28 mouse cellular contexts compared by ENCODE assay signal in the genomic region with DNA sequence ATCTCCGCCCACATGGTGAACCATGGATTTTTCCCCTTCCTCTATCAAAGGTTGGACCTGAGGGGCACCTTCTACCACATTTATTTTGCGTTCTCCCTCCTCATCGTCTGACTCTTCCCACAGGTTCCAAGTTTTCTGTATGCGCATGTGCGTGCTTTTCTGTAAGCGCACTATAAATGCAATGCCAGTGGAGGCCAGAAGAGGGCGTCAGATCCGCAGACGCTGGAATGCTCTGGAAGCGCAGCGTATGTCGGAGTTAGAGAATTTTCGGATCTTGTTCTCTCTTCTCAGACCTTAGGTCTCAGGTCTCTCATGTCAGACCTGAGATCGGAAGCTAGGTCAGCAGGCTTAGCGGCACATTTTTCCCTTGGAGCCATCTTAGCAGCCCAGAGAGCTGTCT. TPM values are rescaled to one million over a fixed set of nuclear protein-coding genes. Genes with fewer than 3 reads are reported as not detected.
DNase-seq lines count a peak whose midpoint lies in the region; ATAC-seq and TF ChIP-seq lines count a peak whose summit lies in the region.
"Had no signal": no experiment of that assay in that cellular context is flagged by ENCODE, and none has a peak within 500 bp of the region (broad histone marks: within the 10 kb centered on the region; RNA-seq: fewer than 3 reads in every experiment).

No protein-coding gene starts in this region.

- no peak overlapping the region for H3K4me3 ChIP-seq in forebrain, postnatal 0 days (ENCODE audit: low read depth, low read length)
- no peak overlapping the region for H3K4me3 ChIP-seq in forebrain, embryonic 16.5 days (replicated peaks; ENCODE audit: low read length)
- no peak overlapping the region for H3K4me3 ChIP-seq in liver, adult 2 months (ENCODE audit: insufficient read depth, low read depth, low read length)
- no peak overlapping the region for H3K4me3 ChIP-seq in liver, embryonic 11.5 days (ENCODE audit: low read depth, low read length)
- H3K4me3 ChIP-seq in thymus, adult 2 months (ENCODE audit: control insufficient read depth, insufficient read depth, low read length) = no peak overlapping the region
- no peak overlapping the region for H3K4me3 ChIP-seq in small intestine, adult 2 months (ENCODE audit: low read depth, low read length)
- H3K4me3 ChIP-seq: forebrain, embryonic 10.5 days; heart, adult 2 months; hindbrain, embryonic 12.5 days; limb, embryonic 12.5 days had no signal

- H3K4me2 ChIP-seq in forebrain, postnatal 0 days (ENCODE audit: low read depth) = no peak overlapping the region
- H3K4me2 ChIP-seq in forebrain, embryonic 16.5 days (ENCODE audit: low read length) = no peak overlapping the region
- no peak overlapping the region for H3K4me2 ChIP-seq in liver, embryonic 11.5 days
- H3K4me2 ChIP-seq: hindbrain, embryonic 12.5 days; limb, embryonic 12.5 days; midbrain, embryonic 11.5 days had no signal

- TF ChIP-seq CTCF in forebrain, postnatal 0 days (IDR thresholded peaks at IDR 0.05; ENCODE audit: low read depth) = 0 out of 2 replicates have a peak, but pooled peaks have one; percentile 10
- TF ChIP-seq CTCF in liver, adult 2 months (IDR thresholded peaks at IDR 0.05; ENCODE audit: low read depth, low read length) = 0 out of 2 replicates have a peak, but pooled peaks have one; percentile 11
- TF ChIP-seq CTCF in thymus, adult 2 months (IDR thresholded peaks at IDR 0.05; ENCODE audit: borderline replicate concordance, control insufficient read depth, extremely low read depth, insufficient read depth, low read length, poor library complexity) = peak; percentile 35; the same call in 1 of the 2 replicates
- TF ChIP-seq CTCF in small intestine, adult 2 months (IDR thresholded peaks at IDR 0.05; ENCODE audit: extremely low read depth, insufficient read length, insufficient replicate concordance, low read depth, low read length) = peak; percentile 55; the same call in 1 of the 2 replicates

- no peak overlapping the region for H3K27ac ChIP-seq in forebrain, postnatal 0 days (ENCODE audit: low read depth, low read length)
- no peak overlapping the region for H3K27ac ChIP-seq in forebrain, embryonic 16.5 days (ENCODE audit: low read length)
- no peak overlapping the region for H3K27ac ChIP-seq in liver, adult 2 months (replicated peaks; ENCODE audit: insufficient read depth, low read depth, low read length)
- no peak overlapping the region for H3K27ac ChIP-seq in liver, embryonic 11.5 days (ENCODE audit: low read depth, low read length)
- H3K27ac ChIP-seq in thymus, adult 2 months (ENCODE audit: control insufficient read depth, insufficient read depth, low read length) = no peak overlapping the region
- peak overlapping the region; percentile 83 for H3K27ac ChIP-seq in small intestine, adult 2 months (ENCODE audit: insufficient read depth, low read depth, low read length)
- H3K27ac ChIP-seq: forebrain, embryonic 10.5 days; heart, adult 2 months; hindbrain, embryonic 12.5 days; limb, embryonic 12.5 days had no signal

- DNase-seq in forebrain, postnatal 0 days = no peak
- DNase-seq in liver, adult 2 months (ENCODE audit: extremely low read depth, low read depth, low spot score) = no peak
- no peak for DNase-seq in liver, embryonic 11.5 days (ENCODE audit: low spot score)
- DNase-seq in thymus, adult 2 months = no peak
- no peak for DNase-seq in thymus, adult 18-20 months
- no peak for DNase-seq in urinary bladder, postnatal 14 days (ENCODE audit: low spot score)
- DNase-seq: adrenal gland, postnatal 36 days; cerebellum, adult 11 months; cerebellum, adult 9-11 months; gastrocnemius, postnatal 25 days; heart, adult 2 months; kidney, postnatal 25 days; lung, postnatal 10 days; thymus, postnatal 14 days had no signal

- no peaks in the 10 kb centered on the region for H3K36me3 ChIP-seq in forebrain, postnatal 0 days (ENCODE audit: insufficient read depth)
- H3K36me3 ChIP-seq in forebrain, embryonic 16.5 days (ENCODE audit: control insufficient read depth, insufficient read depth) = no peaks in the 10 kb centered on the region
- H3K36me3 ChIP-seq in liver, adult 2 months (ENCODE audit: control insufficient read depth, insufficient read depth, low read length) = no peaks in the 10 kb centered on the region
- H3K36me3 ChIP-seq in liver, embryonic 11.5 days (ENCODE audit: control insufficient read depth, insufficient read depth, low read length) = no peaks in the 10 kb centered on the region
- no peaks in the 10 kb centered on the region for H3K36me3 ChIP-seq in thymus, adult 2 months (ENCODE audit: control insufficient read depth, insufficient read depth, low read length)
- no peaks in the 10 kb centered on the region for H3K36me3 ChIP-seq in small intestine, adult 2 months (ENCODE audit: control insufficient read depth, insufficient read depth, low read length)
- H3K36me3 ChIP-seq: forebrain, embryonic 10.5 days; G1E; hindbrain, embryonic 12.5 days; limb, embryonic 12.5 days had no signal

- no peak overlapping the region for H3K9ac ChIP-seq in forebrain, postnatal 0 days
- H3K9ac ChIP-seq in forebrain, embryonic 16.5 days (replicated peaks; ENCODE audit: low read depth, low read length) = no peak overlapping the region
- H3K9ac ChIP-seq in liver, adult 2 months (ENCODE audit: low read depth, low read length) = no peak overlapping the region
- no peak overlapping the region for H3K9ac ChIP-seq in liver, embryonic 11.5 days (ENCODE audit: low read depth, low read length)
- H3K9ac ChIP-seq: hindbrain, embryonic 12.5 days; limb, embryonic 12.5 days had no signal

- WGBS in forebrain, postnatal 0 days = 87% methylated on average over 15 of the region's 15 CpGs
- WGBS in forebrain, embryonic 16.5 days = 85% methylated on average over 15 of the region's 15 CpGs
- 94% methylated on average over 15 of the region's 15 CpGs for WGBS in liver, adult 2 months
- WGBS in liver, embryonic 11.5 days = 86% methylated on average over 15 of the region's 15 CpGs
- WGBS in thymus, adult 2 months = 96% methylated on average over 15 of the region's 15 CpGs
- 87% methylated on average over 15 of the region's 15 CpGs for WGBS in small intestine, adult 2 months

- no peaks in the 10 kb centered on the region for H3K9me3 ChIP-seq in forebrain, postnatal 0 days (ENCODE audit: low read length)
- H3K9me3 ChIP-seq in forebrain, embryonic 16.5 days (ENCODE audit: control insufficient read depth, low read length) = 0 out of 2 replicates have a peak, but pooled peaks cover 2% of the 10 kb centered on the region
- H3K9me3 ChIP-seq in liver, embryonic 11.5 days (ENCODE audit: control insufficient read depth, low read length) = no peaks in the 10 kb centered on the region
- H3K9me3 ChIP-seq: G1E; limb, embryonic 12.5 days had no signal

- H3K79me2 ChIP-seq in liver, adult 2 months (ENCODE audit: control insufficient read depth, insufficient read depth, low read length) = no peaks in the 10 kb centered on the region

- no peak for ATAC-seq in forebrain, postnatal 0 days
- ATAC-seq in forebrain, embryonic 16.5 days = no peak
- ATAC-seq in liver, embryonic 11.5 days (replicated peaks; ENCODE audit: low FRiP score) = no peak
- ATAC-seq: inflammation-experienced regulatory T-cells, adult 6 months had no signal

- H3K4me1 ChIP-seq in forebrain, postnatal 0 days (ENCODE audit: insufficient read depth) = no peaks in the 10 kb centered on the region
- H3K4me1 ChIP-seq in forebrain, embryonic 16.5 days (replicated peaks; ENCODE audit: control insufficient read depth, insufficient read depth, low read length) = no peaks in the 10 kb centered on the region
- H3K4me1 ChIP-seq in liver, adult 2 months (ENCODE audit: control insufficient read depth, insufficient read depth, low read length) = peaks cover 12% of the 10 kb centered on the region
- H3K4me1 ChIP-seq in liver, embryonic 11.5 days (replicated peaks; ENCODE audit: control insufficient read depth, insufficient read depth, low read length) = peaks cover 3% of the 10 kb centered on the region; the same call in 1 of the 2 replicates
- peaks cover 59% of the 10 kb centered on the region for H3K4me1 ChIP-seq in thymus, adult 2 months (replicated peaks; ENCODE audit: control insufficient read depth, insufficient read depth, low read length)
- H3K4me1 ChIP-seq in small intestine, adult 2 months (ENCODE audit: control insufficient read depth, insufficient read depth, insufficient read length, low read length) = peaks cover 49% of the 10 kb centered on the region

- TF ChIP-seq POLR2A in liver, adult 2 months (IDR thresholded peaks at IDR 0.05; ENCODE audit: extremely low read depth, insufficient read depth, low read length) = no peak
- TF ChIP-seq POLR2A in thymus, adult 2 months (IDR thresholded peaks at IDR 0.05; ENCODE audit: control insufficient read depth, extremely low read depth, insufficient read depth, low read length, poor library complexity) = no peak
- TF ChIP-seq POLR2A in small intestine, adult 2 months (IDR thresholded peaks at IDR 0.05; ENCODE audit: low read depth, low read length) = no peak

- H3K27me3 ChIP-seq in forebrain, postnatal 0 days (ENCODE audit: insufficient read depth, low read length) = no peaks in the 10 kb centered on the region
- no peaks in the 10 kb centered on the region for H3K27me3 ChIP-seq in forebrain, embryonic 16.5 days (replicated peaks; ENCODE audit: control insufficient read depth, insufficient read depth, low read length)
- no peaks in the 10 kb centered on the region for H3K27me3 ChIP-seq in liver, adult 2 months (ENCODE audit: control insufficient read depth, insufficient read depth, low read length)
- no peaks in the 10 kb centered on the region for H3K27me3 ChIP-seq in liver, embryonic 11.5 days (replicated peaks; ENCODE audit: control insufficient read depth, insufficient read depth, low read length)
- H3K27me3 ChIP-seq in thymus, adult 2 months (ENCODE audit: control insufficient read depth, insufficient read depth, low read length) = no peaks in the 10 kb centered on the region
- H3K27me3 ChIP-seq in small intestine, adult 2 months (ENCODE audit: control insufficient read depth, insufficient read depth, low read length) = no peaks in the 10 kb centered on the region
- H3K27me3 ChIP-seq: hindbrain, embryonic 12.5 days; limb, embryonic 12.5 days had no signal

RNA-seq across cellular contexts. Expression of a gene that starts 6.7 kb away (rescaled TPM):
- total RNA-seq in forebrain, postnatal 0 days (2014; rRNA removed) = not detected in 2 replicates
- 0.06 and 0.07 TPM in 2 replicates for polyA plus RNA-seq in forebrain, postnatal 0 days (2015; fragmentation: Nextera tagmentation; extraction: Ambion mirVana)
- not detected in 2 replicates for polyA plus RNA-seq in forebrain, embryonic 16.5 days (2015; fragmentation: Nextera tagmentation; extraction: Ambion mirVana)
- 23.0 and 36.3 TPM in 2 replicates for total RNA-seq in liver, adult 2 months (2014; rRNA removed)
- polyA plus RNA-seq in liver, adult 2 months (2012; rRNA removed) = 49.1 and 101 TPM in 2 replicates
- not detected in 2 replicates for polyA plus RNA-seq in liver, embryonic 11.5 days (2014; fragmentation: Nextera tagmentation; extraction: Ambion mirVana)
- polyA plus RNA-seq in thymus, adult 2 months (2012; rRNA removed) = 446 and 456 TPM in 2 replicates
- 98.7 and 220 TPM in 2 replicates for polyA plus RNA-seq in small intestine, adult 2 months (2012; rRNA removed)
- total RNA-seq: gastrocnemius, postnatal 25 days; heart, adult 2 months; heart, postnatal 25 days; megakaryocyte progenitor cell, adult 5-6 weeks had no signal
- polyA plus RNA-seq: embryonic facial prominence, embryonic 11.5 days; G1E; hindbrain, embryonic 12.5 days; limb, embryonic 12.5 days; midbrain, embryonic 11.5 days had no signal

RNA-seq across cellular contexts. Expression of a gene that starts 15.3 kb away (rescaled TPM):
- not detected in 2 replicates for total RNA-seq in forebrain, postnatal 0 days (2014; rRNA removed)
- polyA plus RNA-seq in forebrain, postnatal 0 days (2015; fragmentation: Nextera tagmentation; extraction: Ambion mirVana) = not detected in 2 replicates
- not detected in 2 replicates for polyA plus RNA-seq in forebrain, embryonic 16.5 days (2015; fragmentation: Nextera tagmentation; extraction: Ambion mirVana)
- 0.74 and 0.94 TPM in 2 replicates for total RNA-seq in liver, adult 2 months (2014; rRNA removed)
- polyA plus RNA-seq in liver, adult 2 months (2012; rRNA removed) = 2.0 and 4.0 TPM in 2 replicates
- 0.18 and 0.27 TPM in 2 replicates for polyA plus RNA-seq in liver, embryonic 11.5 days (2014; fragmentation: Nextera tagmentation; extraction: Ambion mirVana)
- polyA plus RNA-seq in thymus, adult 2 months (2012; rRNA removed) = 0.79 and 0.80 TPM in 2 replicates
- 1.5 and 4.7 TPM in 2 replicates for polyA plus RNA-seq in small intestine, adult 2 months (2012; rRNA removed)
- total RNA-seq: G1E; gastrocnemius, postnatal 25 days; heart, postnatal 25 days; left cerebral cortex, postnatal 14 days; megakaryocyte progenitor cell, adult 5-6 weeks had no signal
- polyA plus RNA-seq: embryonic facial prominence, embryonic 11.5 days; G1E; hindbrain, embryonic 12.5 days; inflammation-experienced regulatory T-cells, adult 6 months; limb, embryonic 12.5 days; midbrain, embryonic 11.5 days; neural tube, embryonic 11.5 days; stomach, embryonic 14.5 days had no signal

RNA-seq across cellular contexts. Expression of a gene that starts 19.8 kb away (rescaled TPM):
- 11.2 and 14.2 TPM in 2 replicates for total RNA-seq in forebrain, postnatal 0 days (2014; rRNA removed)
- polyA plus RNA-seq in forebrain, postnatal 0 days (2015; fragmentation: Nextera tagmentation; extraction: Ambion mirVana) = 8.5 and 11.2 TPM in 2 replicates
- 16.2 and 17.3 TPM in 2 replicates for polyA plus RNA-seq in forebrain, embryonic 16.5 days (2015; fragmentation: Nextera tagmentation; extraction: Ambion mirVana)
- 1.6 and 1.7 TPM in 2 replicates for total RNA-seq in liver, adult 2 months (2014; rRNA removed)
- 3.2 and 4.0 TPM in 2 replicates for polyA plus RNA-seq in liver, adult 2 months (2012; rRNA removed)
- polyA plus RNA-seq in liver, embryonic 11.5 days (2014; fragmentation: Nextera tagmentation; extraction: Ambion mirVana) = 5.7 and 6.0 TPM in 2 replicates
- polyA plus RNA-seq in thymus, adult 2 months (2012; rRNA removed) = 86.1 and 91.3 TPM in 2 replicates
- 13.2 and 16.3 TPM in 2 replicates for polyA plus RNA-seq in small intestine, adult 2 months (2012; rRNA removed)

RNA-seq across cellular contexts. Expression of a gene that starts 35.7 kb away (rescaled TPM):
- total RNA-seq in forebrain, postnatal 0 days (2014; rRNA removed) = 31.7 TPM in 2 replicates
- 27.1 and 29.3 TPM in 2 replicates for polyA plus RNA-seq in forebrain, postnatal 0 days (2015; fragmentation: Nextera tagmentation; extraction: Ambion mirVana)
- 18.9 and 20.2 TPM in 2 replicates for polyA plus RNA-seq in forebrain, embryonic 16.5 days (2015; fragmentation: Nextera tagmentation; extraction: Ambion mirVana)
- total RNA-seq in liver, adult 2 months (2014; rRNA removed) = 10.0 and 14.2 TPM in 2 replicates
- 18.2 and 21.1 TPM in 2 replicates for polyA plus RNA-seq in liver, adult 2 months (2012; rRNA removed)
- polyA plus RNA-seq in liver, embryonic 11.5 days (2014; fragmentation: Nextera tagmentation; extraction: Ambion mirVana) = 8.4 and 8.9 TPM in 2 replicates
- polyA plus RNA-seq in thymus, adult 2 months (2012; rRNA removed) = 65.5 and 69.1 TPM in 2 replicates
- 13.4 and 27.3 TPM in 2 replicates for polyA plus RNA-seq in small intestine, adult 2 months (2012; rRNA removed)

RNA-seq across cellular contexts. Expression of a gene that starts 35.9 kb away (rescaled TPM):
- 339 and 418 TPM in 2 replicates for total RNA-seq in forebrain, postnatal 0 days (2014; rRNA removed)
- polyA plus RNA-seq in forebrain, postnatal 0 days (2015; fragmentation: Nextera tagmentation; extraction: Ambion mirVana) = 808 and 932 TPM in 2 replicates
- polyA plus RNA-seq in forebrain, embryonic 16.5 days (2015; fragmentation: Nextera tagmentation; extraction: Ambion mirVana) = 641 and 688 TPM in 2 replicates
- 480 and 648 TPM in 2 replicates for total RNA-seq in liver, adult 2 months (2014; rRNA removed)
- polyA plus RNA-seq in liver, adult 2 months (2012; rRNA removed) = 103 and 134 TPM in 2 replicates
- polyA plus RNA-seq in liver, embryonic 11.5 days (2014; fragmentation: Nextera tagmentation; extraction: Ambion mirVana) = 835 and 884 TPM in 2 replicates
- polyA plus RNA-seq in thymus, adult 2 months (2012; rRNA removed) = 118 and 155 TPM in 2 replicates
- 50.8 and 61.5 TPM in 2 replicates for polyA plus RNA-seq in small intestine, adult 2 months (2012; rRNA removed)

Comparison
In these comparisons a context has a peak if more than half of its experiments do, and no peak if none do; other contexts are left out.
1. RNA of a gene that starts 6.7 kb away (polyA plus RNA-seq): 446 to 456 TPM in thymus, adult 2 months, 98.7 to 220 TPM in small intestine, adult 2 months and 49.1 to 101 TPM in liver, adult 2 months; 0.06 to 0.07 TPM in forebrain, postnatal 0 days, not detected in forebrain, embryonic 16.5 days and not detected in liver, embryonic 11.5 days; every median in the first group is over 10 times any median in the second.
2. Peak in every context shown above with its lines, with median percentiles within 50 percentile points of each other: CTCF ChIP-seq.